8 mouse cellular contexts compared by ENCODE assay signal in genomic region chr11:105525608-105526007, GRCm38 (mm10).
DNase-seq lines count a peak whose midpoint lies in the region; ATAC-seq lines count a peak whose summit lies in the region.

No protein-coding gene starts in this region.

- no peak overlapping the region for H3K4me2 ChIP-seq in hindbrain, embryonic 13.5 days

- no peak overlapping the region for H3K4me3 ChIP-seq in hindbrain, embryonic 10.5 days
- no peak overlapping the region for H3K4me3 ChIP-seq in hindbrain, embryonic 13.5 days
- peak overlapping the region; percentile 44 for H3K4me3 ChIP-seq in megakaryocyte, embryonic 14.5 days (replicated peaks)

- peak overlapping the region; percentile 64 for H3K27ac ChIP-seq in hindbrain, embryonic 10.5 days
- no peak overlapping the region for H3K27ac ChIP-seq in hindbrain, embryonic 13.5 days

- WGBS in hindbrain, embryonic 10.5 days = 59% methylated on average over 5 of the region's 5 CpGs
- 54% methylated on average over 5 of the region's 5 CpGs for WGBS in hindbrain, embryonic 13.5 days

- peaks cover 38% of the 10 kb centered on the region for H3K4me1 ChIP-seq in hindbrain, embryonic 10.5 days (replicated peaks)
- peaks cover 15% of the 10 kb centered on the region for H3K4me1 ChIP-seq in hindbrain, embryonic 13.5 days (replicated peaks)
- peaks cover 27% of the 10 kb centered on the region for H3K4me1 ChIP-seq in megakaryocyte, embryonic 14.5 days

- no peak overlapping the region for H3K9ac ChIP-seq in hindbrain, embryonic 13.5 days

- no peaks in the 10 kb centered on the region for H3K36me3 ChIP-seq in hindbrain, embryonic 10.5 days
- no peaks in the 10 kb centered on the region for H3K36me3 ChIP-seq in hindbrain, embryonic 13.5 days
- no peaks in the 10 kb centered on the region for H3K36me3 ChIP-seq in megakaryocyte, embryonic 14.5 days (replicated peaks; ENCODE audit: low read length)

- no peak for DNase-seq in hindbrain, embryonic 10.5 days (ENCODE audit: low spot score)
- DNase-seq in adipocyte (ENCODE audit: low spot score) = peak; percentile 88
- peak; percentile 70 for DNase-seq in gastrocnemius, postnatal 25 days
- peak; percentile 70 for DNase-seq in kidney, adult 9 months
- no peak for DNase-seq in cerebellum, adult 11 months
- DNase-seq in thymus, postnatal 0 days (ENCODE audit: low spot score) = no peak

- no peak for ATAC-seq in hindbrain, embryonic 13.5 days (ENCODE audit: low FRiP score)

- H3K9me3 ChIP-seq in hindbrain, embryonic 10.5 days = no peaks in the 10 kb centered on the region
- no peaks in the 10 kb centered on the region for H3K9me3 ChIP-seq in hindbrain, embryonic 13.5 days
- H3K9me3 ChIP-seq in megakaryocyte, embryonic 14.5 days = no peaks in the 10 kb centered on the region

- no peaks in the 10 kb centered on the region for H3K27me3 ChIP-seq in hindbrain, embryonic 10.5 days (ENCODE audit: insufficient read depth, poor library complexity, severe bottlenecking)
- no peaks in the 10 kb centered on the region for H3K27me3 ChIP-seq in hindbrain, embryonic 13.5 days
- H3K27me3 ChIP-seq in megakaryocyte, embryonic 14.5 days (replicated peaks) = peaks cover 30% of the 10 kb centered on the region

Comparison
In these comparisons a context has a peak if more than half of its experiments do, and no peak if none do; other contexts are left out.
1. DNase-seq: peak in adipocyte (single experiment), gastrocnemius, postnatal 25 days (single experiment) and kidney, adult 9 months (single experiment); none in hindbrain, embryonic 10.5 days (single experiment), cerebellum, adult 11 months (single experiment) and thymus, postnatal 0 days (single experiment).